Mouse (Mus musculus): ENCODE measurements at regions not wholly inside any gene's neighbourhood (a gene's known extent, or its start where the extent isn't known, plus 50 kb on each side); places are given as distances from the start of the nearest gene placed in this dataset.

DNA sequence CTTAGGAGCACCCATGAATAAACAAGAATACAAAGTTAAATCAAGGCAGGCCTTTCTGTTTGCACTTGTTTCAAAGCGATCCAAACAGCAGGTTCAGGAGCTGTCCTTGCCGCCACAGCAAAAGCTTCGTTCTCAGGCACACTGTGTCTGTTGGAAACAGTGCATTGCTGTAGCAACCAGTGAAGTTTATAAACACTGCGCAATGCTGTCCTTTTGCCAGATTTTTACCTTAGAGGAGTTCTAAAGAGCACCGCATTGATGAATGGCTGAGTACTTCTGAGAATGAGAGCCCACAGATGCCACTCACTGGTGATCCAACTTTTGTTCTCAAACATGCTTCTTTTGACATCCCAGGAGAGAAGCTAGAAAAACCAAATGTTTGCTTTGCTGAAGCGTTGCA lies 64.0 kb upstream of the Bmp4 start:
- TF ChIP-seq MYOD1 (IDR thresholded peaks at IDR 0.05; ENCODE audit: control insufficient read depth in 1 of 3, insufficient read length in 2 of 3, low read depth in 2 of 3) (no peak), POLR2A (IDR thresholded peaks at IDR 0.05; ENCODE audit: insufficient read length, low read depth) (no peak), SRF (IDR thresholded peaks at IDR 0.05; ENCODE audit: control insufficient read depth, insufficient read length, low read depth) (no peak), MAX (IDR thresholded peaks at IDR 0.05; ENCODE audit: low read depth) (no peak), E2F4 (IDR thresholded peaks at IDR 0.05; ENCODE audit: insufficient read depth) (no peak), USF1 (IDR thresholded peaks at IDR 0.05; ENCODE audit: low read depth) (no peak), TCF12 (IDR thresholded peaks at IDR 0.05; ENCODE audit: insufficient read depth, poor library complexity, severe bottlenecking) (no peak), MYOG (IDR thresholded peaks at IDR 0.05; ENCODE audit: control insufficient read depth in 1 of 3, insufficient read depth in 1 of 3, insufficient read length in 2 of 3, low read depth in 2 of 3) (no peak), POLR2AphosphoS2 (IDR thresholded peaks at IDR 0.05; ENCODE audit: insufficient read length, low read depth) (no peak), CEBPB (IDR thresholded peaks at IDR 0.05; ENCODE audit: insufficient read depth, poor library complexity, severe bottlenecking) (no peak), TCF3 (IDR thresholded peaks at IDR 0.05; ENCODE audit: insufficient read length, low read depth) (no peak), REST (IDR thresholded peaks at IDR 0.05; ENCODE audit: insufficient read depth, insufficient read length) (no peak)

DNA sequence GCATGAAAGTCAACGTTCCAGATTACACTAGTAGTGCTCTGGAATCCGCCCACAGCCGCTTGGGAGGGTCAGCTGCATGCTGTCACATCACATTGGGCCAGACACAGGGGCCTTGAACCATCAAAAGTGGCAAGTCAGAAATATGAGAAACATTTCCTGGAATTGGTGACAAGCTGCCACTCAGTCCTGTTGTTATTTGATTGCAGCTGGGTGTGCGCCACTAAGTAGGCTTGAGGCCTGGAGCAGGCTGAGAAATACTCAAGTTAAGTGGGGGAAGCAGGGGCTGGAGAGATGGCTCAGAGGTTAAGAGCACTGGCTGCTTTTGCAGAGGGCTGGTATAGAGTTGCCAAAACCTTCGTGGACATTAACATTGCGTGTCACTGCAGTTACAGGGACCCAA lies 51.2 kb upstream of the Bmp4 start:
- Histone ChIP-seq H3K4me3 (no peak overlapping the region), H3K79me2 (ENCODE audit: control insufficient read depth, insufficient read depth) (no peaks in the 10 kb centered on the region), H3ac (ENCODE audit: control insufficient read depth, insufficient read length) (no peak overlapping the region), H3K36me3 (ENCODE audit: control insufficient read depth, insufficient read depth) (no peaks in the 10 kb centered on the region), H3K27me3 (ENCODE audit: control insufficient read depth, insufficient read depth, insufficient read length) (no peaks in the 10 kb centered on the region), H3K4me2 (ENCODE audit: low read depth) (no peak overlapping the region)
- TF ChIP-seq MYOD1 (IDR thresholded peaks at IDR 0.05; ENCODE audit: control insufficient read depth in 1 of 3, insufficient read length in 2 of 3, low read depth in 2 of 3) (no peak), USF1 (IDR thresholded peaks at IDR 0.05; ENCODE audit: low read depth) (no peak), E2F4 (IDR thresholded peaks at IDR 0.05; ENCODE audit: insufficient read depth) (no peak), SRF (IDR thresholded peaks at IDR 0.05; ENCODE audit: control insufficient read depth, insufficient read length, low read depth) (no peak), POLR2AphosphoS2 (IDR thresholded peaks at IDR 0.05; ENCODE audit: insufficient read length, low read depth) (no peak), REST (IDR thresholded peaks at IDR 0.05; ENCODE audit: insufficient read depth, insufficient read length) (no peak), MYOG (IDR thresholded peaks at IDR 0.05; ENCODE audit: control insufficient read depth in 1 of 3, insufficient read depth in 1 of 3, insufficient read length in 2 of 3, low read depth in 2 of 3) (no peak)

More for the DNA sequence above, 64.0 kb upstream of the Bmp4 start:
- Histone ChIP-seq H3K27me3 (ENCODE audit: control insufficient read depth, insufficient read depth, insufficient read length) (no peaks in the 10 kb centered on the region), H3K4me2 (ENCODE audit: low read depth) (no peak overlapping the region), H3K36me3 (ENCODE audit: control insufficient read depth, insufficient read depth) (no peaks in the 10 kb centered on the region), H3K4me3 (no peak overlapping the region), H3K79me2 (ENCODE audit: control insufficient read depth, insufficient read depth) (no peaks in the 10 kb centered on the region), H3ac (ENCODE audit: control insufficient read depth, insufficient read length) (no peak overlapping the region)

All from myocyte (in vitro differentiated cells).